Mouse (Mus musculus) ovary, postnatal 36 days (tissue): Measurements from ENCODE around the gene Chrm5.
A peak's percentile ranks its signal among the peaks of the same experiment; 100 is the strongest.

Experiments
- DNase-seq: peaks from one replicate; pipeline ENCODE4 v3.0.0; 2022; ENCODE audit warnings: low spot score, mixed read lengths

The Chrm5 gene

DNA sequence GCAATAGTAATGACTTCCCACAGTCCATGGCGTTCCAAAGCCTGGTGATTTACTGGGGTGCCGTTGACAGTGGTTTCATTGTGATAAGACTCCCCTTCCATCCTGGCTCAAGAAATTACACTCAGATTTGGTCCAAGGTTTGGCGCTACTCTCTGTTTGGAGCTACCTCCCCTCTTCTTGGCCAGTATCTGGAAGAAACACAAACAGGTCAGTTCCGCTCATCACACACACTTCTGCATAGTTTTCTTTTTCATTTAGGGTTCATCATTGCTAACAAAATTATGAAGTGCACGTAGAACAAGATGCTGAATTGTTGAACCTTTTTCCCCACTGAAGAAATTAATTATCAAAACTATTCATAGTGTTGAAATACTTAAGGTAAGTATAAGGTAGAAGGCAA is at the start of gene Chrm5:
Gene Chrm5, minus strand, starts transcription at position 101 of the 400 bp plus-strand sequence.
- no peak for DNase-seq

DNA sequence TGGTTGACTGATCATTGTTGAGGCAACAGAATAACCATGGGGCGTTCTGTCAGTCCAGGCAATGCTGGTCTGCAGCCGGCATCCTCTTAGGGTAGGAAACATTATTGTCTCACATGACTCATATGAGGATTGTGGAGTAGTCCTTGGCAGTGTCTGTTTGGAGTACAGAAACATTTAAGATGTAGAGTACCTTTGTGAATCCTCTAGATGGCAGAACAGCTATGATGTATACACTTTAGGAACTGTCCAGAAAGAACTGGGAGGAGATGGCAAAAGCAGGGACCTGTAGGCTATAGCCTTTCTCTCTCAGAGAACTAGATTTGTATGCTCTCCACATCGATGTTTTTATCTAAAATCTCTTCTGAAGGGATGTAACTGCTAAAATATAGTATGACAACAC is 46.4 kb upstream of the Chrm5 start:
- no peak for DNase-seq

DNA sequence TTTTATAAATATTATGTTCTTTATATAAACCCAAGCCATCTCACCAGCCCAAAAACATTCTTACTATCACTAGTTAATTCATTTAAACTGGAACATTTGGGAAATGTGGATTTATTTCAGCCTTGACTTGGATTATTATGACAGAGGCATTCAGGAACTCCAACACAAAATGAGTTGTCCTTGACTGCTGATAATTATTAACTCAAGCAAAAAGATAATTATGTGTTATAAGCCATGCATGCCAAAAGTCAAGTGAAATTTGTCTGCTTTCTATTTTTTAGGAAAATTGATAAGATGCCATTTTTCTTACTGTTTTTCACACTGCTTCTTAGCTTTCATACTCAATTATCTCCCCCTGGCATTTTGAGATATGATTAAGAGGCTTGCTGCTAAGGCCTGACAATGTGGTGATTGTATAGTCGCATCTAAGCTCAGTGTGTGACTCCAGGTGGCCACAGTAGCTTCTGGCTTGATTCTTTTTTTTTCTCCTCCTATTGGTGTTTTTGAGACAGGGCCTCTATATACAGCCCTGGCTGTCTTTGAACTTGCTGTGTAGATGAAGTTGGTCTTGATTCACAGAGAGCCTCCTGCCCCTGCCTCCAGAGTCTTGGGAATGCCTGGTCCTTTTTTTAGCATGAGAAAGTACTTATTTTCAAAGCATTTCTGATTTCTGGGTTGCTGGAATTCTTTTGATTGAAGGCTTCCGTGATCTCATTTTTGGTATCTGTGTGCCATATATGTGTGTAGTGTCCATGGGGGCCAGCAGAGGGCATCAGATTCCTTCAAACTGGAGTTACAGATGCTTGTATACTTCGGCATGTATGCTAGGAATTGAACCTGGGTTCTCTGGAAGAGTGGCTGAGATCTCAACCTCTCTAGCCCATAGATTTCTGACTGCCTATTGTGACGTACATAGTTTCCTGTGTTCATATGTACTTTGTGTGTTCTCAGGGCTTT is 40.2 kb upstream of the Chrm5 start:
- no peak for DNase-seq

DNA sequence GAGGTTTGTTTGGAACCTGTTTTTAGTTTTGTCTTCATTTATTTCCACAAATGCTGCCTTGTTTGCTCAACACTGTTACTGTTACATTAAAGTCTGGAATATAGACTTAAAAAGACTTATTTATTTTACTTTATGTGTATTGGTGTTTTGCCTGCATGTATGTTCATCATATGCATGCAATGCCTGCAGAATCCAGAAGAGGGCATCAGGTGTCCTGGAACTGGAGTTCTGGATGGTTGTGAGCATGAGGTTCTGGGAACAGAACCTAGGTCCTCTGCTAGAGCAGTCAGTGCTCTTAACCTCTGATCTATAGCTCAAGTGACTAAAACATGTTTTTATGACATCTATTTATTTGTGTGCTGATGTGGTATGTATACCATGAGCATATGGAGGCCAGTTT is 38.0 kb upstream of the Chrm5 start:
- no peak for DNase-seq

DNA sequence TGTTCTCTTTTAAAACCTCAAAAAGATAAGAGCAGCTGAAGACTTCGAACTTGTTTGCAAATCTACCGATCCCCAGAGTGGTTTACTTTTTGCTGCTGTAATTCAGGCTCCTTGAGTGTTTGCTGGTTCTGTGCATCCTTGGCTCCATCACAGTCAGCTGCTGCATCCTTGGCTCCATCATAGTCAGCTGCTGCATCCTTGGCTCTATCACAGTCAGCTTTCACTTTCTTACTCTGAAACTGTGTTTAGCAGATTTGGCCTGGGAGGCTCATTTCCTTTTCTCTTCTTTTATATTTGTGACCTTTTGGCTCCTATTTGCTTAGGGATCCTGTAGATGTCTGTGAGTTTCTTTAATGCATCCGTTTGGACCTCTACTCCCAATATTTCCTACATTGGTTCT is 36.6 kb upstream of the Chrm5 start:
- no peak for DNase-seq

DNA sequence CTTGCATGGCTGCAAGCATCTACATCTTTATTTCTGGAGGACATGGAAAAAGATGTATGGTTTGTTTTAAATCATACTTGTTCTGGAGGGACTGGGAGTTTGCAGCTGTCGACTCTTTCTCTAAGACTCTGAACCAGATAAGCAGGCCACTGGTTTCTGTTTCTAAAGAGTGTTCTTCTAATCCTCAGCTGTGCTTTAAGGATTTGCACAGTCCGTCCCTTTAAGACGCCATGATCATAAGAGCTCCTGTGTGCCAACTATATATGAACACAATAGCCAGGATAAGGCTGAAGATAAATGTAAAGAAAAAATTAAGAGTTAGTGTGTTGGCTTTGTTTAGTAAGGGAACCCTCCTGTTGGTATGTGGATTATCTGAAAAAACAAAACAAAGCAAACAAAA is 36.2 kb upstream of the Chrm5 start:
- DNase-seq, result no peak

DNA sequence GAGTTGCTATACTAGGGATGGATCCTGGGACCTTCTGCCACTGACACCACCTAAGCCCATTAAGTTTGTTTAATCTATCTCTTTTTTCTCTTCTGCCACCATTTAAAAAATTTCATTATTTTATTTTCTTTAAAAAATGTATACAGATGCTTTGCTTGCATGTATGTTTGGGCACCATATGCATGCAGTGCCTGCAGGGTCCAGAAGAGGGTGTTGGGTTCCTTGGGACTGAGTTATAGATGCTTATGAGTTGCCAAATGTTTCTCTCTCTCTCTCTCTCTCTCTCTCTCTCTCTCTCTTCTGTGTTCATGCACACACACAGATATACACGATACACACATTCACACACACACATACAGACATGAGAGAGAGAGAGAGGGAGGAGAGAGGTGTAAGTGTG is 32.5 kb upstream of the Chrm5 start:
- DNase-seq, result no peak

DNA sequence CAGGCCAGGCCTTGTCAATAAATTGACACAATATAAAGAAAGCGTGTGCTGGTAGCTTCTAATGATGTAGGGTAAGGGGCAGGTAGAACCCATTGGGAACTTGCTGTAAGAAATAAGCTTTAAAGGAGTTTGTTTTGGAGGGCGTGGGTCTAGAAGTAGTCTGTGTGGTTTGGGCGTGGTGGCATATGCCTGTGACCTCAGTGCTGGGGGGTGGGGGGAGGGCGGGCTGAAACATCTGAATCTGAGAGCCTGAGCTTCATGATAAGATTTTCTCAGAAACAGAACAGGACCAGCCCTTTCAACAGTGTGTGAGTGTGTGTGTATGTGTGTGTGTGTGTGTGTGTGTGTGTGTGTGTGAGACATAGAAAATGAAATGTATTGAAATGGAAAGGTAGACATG is 29.6 kb upstream of the Chrm5 start:
- no peak for DNase-seq

DNA sequence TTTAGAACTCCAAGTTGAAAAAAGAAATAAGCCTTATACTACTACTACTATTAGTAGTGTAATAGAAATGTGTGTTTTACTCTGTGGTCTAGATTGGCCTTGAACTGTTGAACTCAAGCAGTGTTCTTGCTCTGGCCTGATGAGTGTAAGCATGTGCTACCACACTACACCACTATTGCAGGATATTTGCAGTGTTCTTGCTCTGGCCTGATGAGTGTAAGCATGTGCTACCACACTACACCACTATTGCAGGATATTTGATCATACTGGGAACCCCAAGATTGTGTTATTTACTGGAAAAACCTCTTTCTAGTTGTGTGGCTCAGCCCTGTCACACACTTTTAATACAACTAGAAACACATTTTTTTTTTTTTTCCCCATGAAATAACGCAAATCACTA is 26.9 kb upstream of the Chrm5 start:
- no peak for DNase-seq

DNA sequence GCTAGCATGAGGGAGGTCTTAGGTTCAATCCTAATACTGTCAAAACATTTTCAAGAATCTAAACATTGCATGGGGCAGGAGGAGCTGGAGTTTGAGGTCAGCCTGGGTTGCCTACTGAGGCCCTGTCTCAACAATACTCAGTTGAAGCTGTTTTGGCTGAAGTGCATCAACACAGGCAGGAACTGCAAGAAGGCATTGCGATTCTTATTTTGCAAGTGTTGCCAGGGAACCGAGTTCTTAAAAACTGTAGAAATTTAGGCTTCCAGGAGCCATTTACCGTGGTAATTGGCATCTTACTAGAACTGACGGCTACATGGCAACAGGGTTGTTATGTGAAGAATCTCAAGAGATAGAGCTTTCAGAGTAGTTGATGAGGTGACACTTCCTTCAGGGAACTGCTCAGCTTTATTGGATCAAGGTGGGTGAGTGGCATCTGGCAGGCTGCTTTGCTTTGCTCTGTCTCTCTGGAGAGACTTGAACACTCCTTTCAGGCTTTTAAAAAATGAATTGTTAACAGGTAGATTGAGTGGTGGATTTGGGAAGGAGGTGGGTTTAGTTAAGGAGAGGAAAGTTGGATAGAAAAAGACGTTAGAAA is 26.4 kb upstream of the Chrm5 start:
- DNase-seq, result no peak

DNA sequence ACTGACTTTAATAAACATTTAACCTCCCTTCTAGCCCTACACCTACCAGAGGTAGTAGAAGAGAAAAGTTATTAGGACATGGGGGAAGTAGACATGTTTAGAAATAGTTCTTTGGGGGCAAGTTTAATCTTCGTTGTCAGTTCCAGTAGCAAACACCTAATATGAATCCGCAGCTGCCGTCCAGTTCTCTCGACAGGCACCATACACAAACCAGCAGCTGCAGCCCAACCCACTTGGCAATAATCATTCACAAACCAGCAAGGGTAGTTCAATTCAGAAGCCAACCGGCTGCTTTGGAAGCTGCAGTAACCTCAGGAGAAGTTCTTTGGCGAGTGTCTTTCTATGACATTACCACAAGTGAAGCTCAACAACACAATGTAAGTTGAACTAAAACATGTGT is 23.4 kb upstream of the Chrm5 start:
- no peak for DNase-seq

DNA sequence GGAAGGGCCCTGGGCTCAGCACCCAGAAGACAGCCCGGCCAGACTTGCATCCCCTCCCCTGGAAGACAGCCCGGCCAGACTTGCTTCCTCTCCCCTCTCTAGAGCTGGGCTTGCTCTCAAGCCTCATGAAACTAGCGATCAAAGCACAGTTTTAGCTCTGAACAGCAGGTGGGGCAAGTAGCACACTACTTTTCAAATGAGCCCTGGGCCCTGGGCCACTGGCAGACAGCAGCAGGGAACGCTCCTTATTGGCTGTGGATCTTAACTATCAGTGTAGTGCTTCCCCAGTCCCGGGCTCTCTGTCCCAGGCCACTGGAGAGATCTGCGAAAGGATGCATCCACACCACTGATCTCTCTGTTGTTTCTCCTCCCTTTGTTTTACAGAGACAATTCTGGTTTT is 20.6 kb upstream of the Chrm5 start:
- DNase-seq, result peak; percentile 73

DNA sequence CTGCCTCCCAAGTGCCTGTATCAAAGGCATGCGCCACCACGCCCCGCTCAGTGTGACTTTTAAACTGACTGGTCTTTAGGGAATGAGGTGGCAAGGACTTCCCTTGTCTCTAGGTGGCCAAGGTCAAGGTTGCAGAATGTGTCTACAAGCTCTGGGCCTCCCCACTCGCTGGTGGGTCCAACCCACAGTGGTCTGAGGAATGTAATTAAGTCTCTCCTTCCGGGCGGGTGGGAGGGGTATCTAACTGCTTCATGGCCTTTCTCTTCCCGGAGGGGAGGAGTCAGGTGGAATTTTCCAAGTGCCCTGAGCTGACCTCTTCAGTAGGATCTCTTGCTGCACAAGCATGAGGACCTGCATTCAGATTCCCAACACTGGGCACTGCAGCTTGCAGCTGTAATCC is 17.3 kb upstream of the Chrm5 start:
- DNase-seq, result no peak

DNA sequence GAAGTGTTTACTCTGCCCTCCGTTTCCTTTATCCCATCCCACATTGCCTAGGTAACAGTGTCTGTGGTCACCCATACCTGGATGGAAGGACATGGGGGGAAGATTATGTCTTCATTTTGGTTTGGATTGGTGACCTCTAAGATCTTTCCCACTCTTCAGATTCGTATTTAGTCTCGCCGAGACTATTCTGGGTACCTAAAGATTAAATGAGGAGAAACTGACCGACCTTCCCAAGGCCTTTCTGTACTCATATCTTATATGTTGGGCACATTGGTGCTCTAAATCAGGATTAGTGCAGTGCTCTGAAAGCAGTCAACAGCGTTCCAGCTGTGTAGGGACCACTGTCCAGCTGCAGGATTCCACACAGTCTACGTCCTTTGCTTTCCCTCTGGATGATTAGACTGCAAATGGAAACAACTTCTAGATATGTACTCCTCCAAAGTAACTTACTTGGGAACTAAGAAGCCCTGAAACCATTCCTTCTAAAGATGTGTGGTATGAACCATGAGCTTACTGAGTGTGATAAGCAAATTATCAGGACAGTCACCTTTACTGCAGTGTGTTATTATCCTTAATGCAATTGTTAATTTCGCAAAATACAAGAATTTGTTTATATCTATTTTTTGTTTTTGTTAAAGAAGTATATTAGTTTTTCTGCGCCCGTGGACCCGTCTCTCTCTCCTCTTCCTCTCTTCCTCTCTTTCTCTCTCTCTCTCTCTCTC is 13.1 kb upstream of the Chrm5 start:
- DNase-seq, result no peak

DNA sequence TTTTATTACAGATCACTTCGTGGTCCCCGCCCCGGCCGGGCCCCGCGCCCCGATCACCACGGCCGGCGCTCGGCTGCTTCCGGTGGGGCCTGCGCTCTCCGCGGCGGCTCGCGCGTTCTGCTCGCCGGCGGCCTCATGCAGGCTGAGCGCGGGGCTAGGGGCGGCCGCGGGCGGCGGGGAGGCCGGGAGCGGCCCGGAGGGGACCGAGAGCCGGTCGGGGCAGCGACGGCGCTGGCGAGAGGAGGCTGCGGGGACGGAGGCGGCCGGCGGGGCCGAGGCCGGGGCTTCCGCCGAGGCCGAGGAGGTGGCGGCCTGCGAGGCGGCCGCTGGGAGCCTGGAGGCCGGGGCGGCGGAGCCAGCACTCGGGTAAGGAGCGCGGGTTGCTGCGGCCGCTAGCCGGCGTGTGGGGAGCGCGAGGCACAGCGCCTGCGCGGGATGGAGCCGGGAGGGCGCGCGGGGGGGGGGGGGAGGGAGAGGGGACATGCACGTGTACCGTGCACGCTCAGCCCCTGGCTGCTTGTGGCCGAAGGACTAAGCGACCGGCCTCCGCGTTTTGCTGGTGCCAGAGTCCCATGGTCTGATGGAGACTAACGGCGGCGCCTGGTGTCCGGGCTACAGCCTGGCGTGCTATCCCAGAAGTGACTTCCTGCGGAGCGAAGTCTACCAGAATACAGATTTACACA is 12.4 kb upstream of the Chrm5 start, which contains the start of gene Aven:
Gene Aven, plus strand, starts transcription at position 109 of the 683 bp plus-strand sequence.
- peak; percentile 89 for DNase-seq

DNA sequence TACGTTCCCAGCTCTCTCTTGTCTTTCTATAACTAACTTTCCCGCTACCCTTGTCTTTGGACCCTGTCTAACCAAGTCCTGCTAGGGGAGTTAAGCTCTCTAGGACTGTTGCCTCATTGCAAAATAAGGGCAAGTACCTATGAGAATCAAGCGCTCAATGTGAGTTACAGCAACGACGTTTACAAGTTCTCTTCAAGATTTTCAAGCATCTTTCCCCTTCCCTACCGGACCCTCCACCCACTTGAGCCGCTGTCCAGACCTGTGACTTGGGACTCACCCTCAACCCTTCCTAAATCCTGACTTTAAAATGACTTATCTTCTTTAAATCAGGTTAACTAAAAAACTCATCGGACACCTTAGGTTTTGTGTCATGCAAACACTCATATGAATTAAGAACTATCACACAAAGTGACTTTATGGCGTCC is 11.9 kb upstream of the Chrm5 start:
- DNase-seq, result no peak

DNA sequence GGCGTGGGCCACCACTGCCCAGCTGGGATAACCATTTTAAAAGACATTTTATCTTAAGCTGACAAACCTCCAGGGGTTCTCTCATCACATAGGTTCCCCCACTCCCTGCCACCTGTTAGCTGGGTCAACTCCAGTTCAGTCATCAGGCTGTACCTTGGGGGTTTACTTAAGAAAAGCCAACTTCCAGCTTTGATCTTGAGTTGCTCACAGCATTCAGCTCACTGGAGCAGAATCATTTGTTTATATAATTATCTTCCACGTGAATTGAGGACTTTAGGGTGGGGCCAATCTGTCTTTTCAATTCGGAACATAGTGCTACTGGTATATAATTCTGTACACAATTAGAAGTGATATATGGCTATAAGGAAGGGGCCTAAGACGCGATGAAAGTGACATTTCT is 11.1 kb upstream of the Chrm5 start:
- no peak for DNase-seq

DNA sequence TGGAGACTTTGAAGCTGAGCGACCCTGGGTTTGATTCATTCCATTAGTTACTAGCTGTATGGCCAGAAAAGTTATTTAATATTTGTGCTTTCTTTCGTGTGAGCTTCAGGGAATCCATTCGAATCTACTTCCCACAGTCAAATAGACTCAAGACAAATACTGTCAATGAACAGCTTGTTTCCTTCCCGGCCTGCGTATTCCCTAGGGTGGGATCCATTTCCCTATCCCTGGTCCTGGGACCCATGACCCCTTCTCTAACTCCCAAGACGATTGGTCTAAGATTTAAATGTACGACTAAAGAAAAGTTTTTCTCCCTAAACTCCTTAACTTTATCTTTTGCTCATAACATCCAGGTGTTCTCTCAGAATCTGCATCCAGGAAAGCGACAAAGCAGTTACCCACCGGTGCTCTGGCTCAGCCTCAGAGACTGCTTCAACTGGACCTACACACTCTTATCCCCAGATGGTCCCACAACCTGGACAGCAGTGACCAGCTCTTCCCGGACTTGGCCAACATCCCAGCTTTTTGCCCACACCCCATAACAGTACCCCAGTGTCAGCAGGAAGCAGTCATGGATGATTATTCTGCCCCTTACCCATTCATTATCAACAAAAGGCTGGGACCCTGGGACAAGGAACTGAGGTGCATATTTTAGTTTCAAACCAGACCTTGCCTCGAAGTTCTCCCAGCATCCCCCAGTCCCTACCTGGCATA is 10.1 kb upstream of the Chrm5 start:
- no peak for DNase-seq

DNA sequence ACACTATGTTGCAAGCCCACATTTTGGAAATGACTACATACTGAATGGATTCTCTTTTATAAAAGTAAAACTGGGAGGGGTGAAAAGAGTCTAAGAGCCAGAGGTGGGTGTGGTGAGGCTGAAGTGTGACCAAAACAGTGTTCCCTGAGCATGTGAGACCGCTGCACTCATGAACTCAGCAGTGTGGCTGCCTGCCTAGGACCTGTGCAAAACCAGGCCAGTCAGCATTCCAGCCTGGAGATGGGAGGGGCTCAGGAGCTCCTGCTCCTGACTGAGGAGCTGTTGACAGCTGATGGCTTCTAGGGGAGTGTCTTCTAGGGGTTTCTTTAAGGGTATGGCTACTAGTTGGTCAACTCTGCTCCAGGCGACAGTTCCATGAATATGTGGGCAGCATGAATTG is 4.3 kb upstream of the Chrm5 start:
- no peak for DNase-seq

DNA sequence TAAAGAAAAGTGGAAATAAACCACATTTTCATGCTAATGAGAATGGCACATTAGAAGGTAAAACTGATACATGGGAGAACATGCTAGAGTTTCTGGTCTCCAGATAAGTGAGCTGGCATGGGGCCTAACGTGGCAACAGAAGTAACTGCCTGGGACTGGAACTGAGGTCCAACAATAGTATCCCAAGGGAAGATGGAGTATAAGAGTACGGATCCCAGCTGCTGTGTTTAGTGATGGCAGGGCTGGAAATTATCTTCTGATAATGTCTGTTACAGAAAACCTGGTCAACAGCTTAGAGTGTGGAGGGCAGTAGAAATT is 2.7 kb upstream of the Chrm5 start:
- no peak for DNase-seq

DNA sequence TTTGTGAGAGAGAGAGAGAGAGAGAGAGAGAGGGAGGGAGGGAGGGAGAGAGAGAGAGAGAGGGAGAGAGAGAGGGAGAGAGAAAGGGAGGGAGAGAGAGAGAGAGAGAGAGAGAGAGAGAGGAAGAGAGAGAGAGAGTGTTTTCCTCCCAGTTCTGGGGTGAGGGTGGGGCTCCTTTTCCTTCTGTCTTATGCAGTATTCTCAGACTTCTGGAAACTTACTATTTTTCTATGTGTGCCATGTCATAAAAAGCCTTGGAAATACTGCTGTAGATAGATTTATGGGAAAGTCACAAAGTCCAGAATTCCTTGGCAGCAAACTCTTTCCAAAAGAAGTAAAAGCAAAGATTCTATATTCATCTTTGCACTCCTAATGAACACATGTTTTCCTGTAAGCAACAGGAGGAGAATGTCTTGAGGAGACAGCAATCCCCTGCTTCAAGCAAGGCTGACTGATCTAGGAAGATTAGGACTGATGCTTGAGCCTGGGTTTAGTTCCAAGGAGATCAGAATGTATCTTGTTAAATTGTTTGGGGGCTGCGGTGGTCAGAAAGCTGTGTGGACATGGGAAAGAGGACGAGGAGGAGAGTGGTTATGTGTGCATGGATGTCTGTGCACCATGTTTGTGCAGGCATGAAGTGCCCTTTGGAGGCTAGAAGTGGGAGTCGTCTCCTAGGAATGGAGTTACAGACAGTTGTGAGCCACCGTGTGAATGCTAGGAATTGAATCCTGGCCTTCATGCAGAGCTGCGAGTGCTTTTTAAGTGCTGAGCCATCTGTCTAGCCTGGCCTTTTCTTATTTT is 2.2 kb upstream of the Chrm5 start:
- DNase-seq, result no peak
